Mouse (Mus musculus) thymus, adult 2 months (tissue): ENCODE results near the gene Zfp54. TPM values are rescaled to one million over a fixed set of nuclear protein-coding genes. Genes with fewer than 3 reads are reported as not detected.
"Not testable (repeated sequence)": the region's sequence is repeated elsewhere in the genome, so short reads cannot be mapped to it uniquely, and the experiment has no call there.

Source experiments
- DNase-seq: peaks from one replicate; pipeline ENCODE4 v3.0.0; 2021
- H3K27ac ChIP-seq: fragments of 200-500 bp; 2 replicates; pipeline ENCODE4 v1.5.1; 2012; ENCODE audit warnings: low read length, control low read depth; ENCODE audit not compliant: control insufficient read depth, insufficient read depth
- H3K27me3 ChIP-seq: fragments of 200-500 bp; 2 replicates; pipeline ENCODE4 v1.6.1; 2012; ENCODE audit warnings: mild to moderate bottlenecking, low read length, moderate library complexity, mixed read lengths; ENCODE audit not compliant: control insufficient read depth, insufficient read depth
- H3K36me3 ChIP-seq: fragments of 200-500 bp; 2 replicates; pipeline ENCODE4 v1.6.1; 2012; ENCODE audit warnings: mild to moderate bottlenecking, low read length, moderate library complexity; ENCODE audit not compliant: control insufficient read depth, insufficient read depth
- H3K4me1 ChIP-seq: fragments of 200-500 bp; replicated peaks from 2 replicates; pipeline ENCODE4 v1.6.1; 2012; ENCODE audit warnings: low read length; ENCODE audit not compliant: control insufficient read depth, insufficient read depth
- H3K4me3 ChIP-seq: fragments of 200-500 bp; 2 replicates; pipeline ENCODE4 v1.5.1; 2012; ENCODE audit warnings: mild to moderate bottlenecking, low read length, control low read depth, moderate library complexity; ENCODE audit not compliant: control insufficient read depth, insufficient read depth
- CTCF ChIP-seq: fragments of 200-500 bp; IDR thresholded peaks from 2 replicates; pipeline ENCODE4 v1.5.1; 2012; ENCODE audit warnings: mild to moderate bottlenecking, control low read depth, low read length, moderate library complexity, borderline replicate concordance; ENCODE audit not compliant: control insufficient read depth, poor library complexity, insufficient read depth; ENCODE audit errors: extremely low read depth
- POLR2A ChIP-seq: fragments of 200-500 bp; IDR thresholded peaks from 2 replicates; pipeline ENCODE4 v1.6.1; 2012; ENCODE audit warnings: mild to moderate bottlenecking, low read length, control low read depth, moderate library complexity; ENCODE audit not compliant: control insufficient read depth, poor library complexity, insufficient read depth; ENCODE audit errors: extremely low read depth
- WGBS: fragments of 180-500 bp; shearing (Covaris S2); methylation state at CpG from one replicate; pipeline ENCODE4 v1.1.7; 2018; 5-methylcytosine and 5-hydroxymethylcytosine counted together
- polyA plus RNA-seq: library from polyadenylated mRNA; depleted of rRNA; stranded (reverse); fragments of >200 nt; gene quantifications from 2 replicates; pipeline ENCODE4 v1.2.3, GENCODE M21; 2012; rRNA removed

Gene Zfp54
- 1.4 and 2.0 TPM in 2 replicates for polyA plus RNA-seq

- TF ChIP-seq POLR2A, result peak; percentile 34; the same call in 1 of the 2 replicates
- TF ChIP-seq CTCF, result no peak
- H3K27me3 ChIP-seq, result no peaks in the 10 kb centered on the region
- WGBS, result under 1% methylated on average over 22 of the region's 22 CpGs
- no peaks in the 10 kb centered on the region for H3K4me1 ChIP-seq
- peak within 1 kb of the TSS; percentile 82 for H3K4me3 ChIP-seq
- DNase-seq, result peak; percentile 81
- peak within 1 kb of the TSS; percentile 96 for H3K27ac ChIP-seq
- no peaks in the 10 kb centered on the region for H3K36me3 ChIP-seq
Observed at GRCm38 (mm10) chr17:21422664-21423599, at the start of gene Zfp54. Gene Zfp54, plus strand, starts transcription at chr17:21423227.

DNA sequence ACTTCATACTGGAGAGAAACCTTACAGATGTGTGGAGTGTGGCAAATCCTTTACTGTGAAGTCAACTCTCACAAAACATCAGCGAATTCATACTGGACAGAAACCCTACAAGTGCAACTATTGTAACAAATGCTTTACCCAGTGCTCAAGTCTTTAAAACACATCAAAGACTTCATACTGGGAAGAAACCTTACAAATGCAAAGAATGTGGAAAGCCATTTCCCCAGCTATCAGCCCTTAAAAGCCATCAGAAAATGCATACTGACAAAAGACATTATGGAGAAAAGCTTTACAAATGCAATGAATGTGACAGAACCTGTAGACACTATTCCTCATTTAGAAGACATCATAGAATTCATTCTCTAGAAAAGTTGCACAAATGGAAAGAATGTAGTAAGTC is 47.7 kb upstream of the Zfp54 start:
- no peaks in the 10 kb centered on the region for H3K36me3 ChIP-seq
- WGBS, result 62% methylated on average over 1 of the region's 1 CpGs
- no peaks in the 10 kb centered on the region for H3K4me1 ChIP-seq
- H3K27me3 ChIP-seq, result no peaks in the 10 kb centered on the region
- H3K4me3 ChIP-seq, result no peak overlapping the region
- no peak for TF ChIP-seq POLR2A
- TF ChIP-seq CTCF, result no peak
- no peak overlapping the region for H3K27ac ChIP-seq
- no peak for DNase-seq

DNA sequence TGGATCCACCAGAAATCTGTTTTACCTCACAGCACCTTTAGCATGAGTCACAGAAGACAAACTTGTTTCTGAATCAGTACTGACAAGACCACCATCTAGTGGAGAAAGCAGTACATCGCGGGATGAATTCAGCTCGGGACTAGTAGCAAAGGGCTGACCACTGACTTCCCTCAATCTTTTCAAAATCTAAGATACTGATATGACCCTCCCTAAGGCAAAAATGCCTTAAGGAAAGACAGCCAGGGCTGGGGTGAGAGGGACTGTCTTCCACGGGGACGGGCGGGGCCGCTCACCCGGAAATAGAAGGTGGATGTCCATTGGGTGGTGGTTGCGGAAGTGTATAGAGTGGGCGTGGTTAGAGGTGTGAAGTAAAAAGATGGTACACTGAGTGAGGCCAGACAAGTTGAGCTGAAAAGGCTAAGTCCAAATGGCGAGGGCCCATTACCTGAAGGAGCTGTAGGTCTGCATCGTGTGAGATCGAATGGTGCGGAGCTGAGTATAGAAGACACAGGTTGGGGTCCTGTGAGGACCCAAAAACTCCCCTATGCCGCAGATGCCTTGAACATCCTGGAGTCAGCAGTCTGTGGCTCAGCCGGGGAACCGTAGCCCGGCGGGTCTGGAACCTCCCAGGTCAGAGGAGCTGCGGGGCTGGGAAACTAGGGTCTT is 39.5 kb upstream of the Zfp54 start, which contains the start of gene Zfp677:
Gene Zfp677, plus strand, starts transcription at position 358 of the 666 bp plus-strand sequence.
- Histone ChIP-seq H3K4me1 (peaks cover 4% of the 10 kb centered on the region; the same call in 1 of the 2 replicates), H3K27me3 (no peaks in the 10 kb centered on the region), H3K4me3 (peak within 1 kb of the TSS; percentile 58), H3K36me3 (no peaks in the 10 kb centered on the region), H3K27ac (peak within 1 kb of the TSS; percentile 36)
- TF ChIP-seq CTCF (peak; percentile 58; the same call in 1 of the 2 replicates), POLR2A (no peak)
- WGBS, result 2% methylated on average over 20 of the region's 20 CpGs
- DNase-seq, result peak; percentile 81

DNA sequence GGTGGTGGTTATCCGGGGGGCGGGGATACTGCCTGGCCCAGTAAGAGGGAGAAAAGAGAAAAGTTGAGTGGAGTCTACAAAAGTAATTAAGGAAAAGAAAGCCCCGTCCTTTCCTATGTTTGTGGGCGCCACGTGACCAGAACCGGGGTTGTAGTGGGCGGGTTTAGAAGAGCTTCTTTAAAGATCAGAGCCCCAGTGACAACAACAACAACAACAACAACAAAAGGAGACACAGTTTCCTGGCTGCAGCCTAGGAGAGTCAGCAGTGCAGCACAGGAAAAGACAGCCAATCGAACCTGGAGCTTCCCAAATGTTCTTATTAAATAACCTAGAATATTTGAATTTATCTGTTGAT is 39.0 kb upstream of the Zfp54 start:
- no peak for DNase-seq
- no peaks in the 10 kb centered on the region for H3K36me3 ChIP-seq
- peak overlapping the region; percentile 58 for H3K4me3 ChIP-seq
- H3K27me3 ChIP-seq, result no peaks in the 10 kb centered on the region
- peaks cover 4% of the 10 kb centered on the region; the same call in 1 of the 2 replicates for H3K4me1 ChIP-seq
- no peak for TF ChIP-seq POLR2A
- 10% methylated on average over 8 of the region's 8 CpGs for WGBS
- H3K27ac ChIP-seq, result peak overlapping the region; percentile 36; the same call in 1 of the 2 replicates

GRCm38 (mm10) chr17:21438806-21439400 is 15.9 kb downstream of the Zfp54 start:
- H3K27me3 ChIP-seq, H3K27ac ChIP-seq, H3K4me1 ChIP-seq, H3K36me3 ChIP-seq, DNase-seq, H3K4me3 ChIP-seq: not testable (repeated sequence)
- 93% methylated on average over 9 of the region's 9 CpGs for WGBS

DNA sequence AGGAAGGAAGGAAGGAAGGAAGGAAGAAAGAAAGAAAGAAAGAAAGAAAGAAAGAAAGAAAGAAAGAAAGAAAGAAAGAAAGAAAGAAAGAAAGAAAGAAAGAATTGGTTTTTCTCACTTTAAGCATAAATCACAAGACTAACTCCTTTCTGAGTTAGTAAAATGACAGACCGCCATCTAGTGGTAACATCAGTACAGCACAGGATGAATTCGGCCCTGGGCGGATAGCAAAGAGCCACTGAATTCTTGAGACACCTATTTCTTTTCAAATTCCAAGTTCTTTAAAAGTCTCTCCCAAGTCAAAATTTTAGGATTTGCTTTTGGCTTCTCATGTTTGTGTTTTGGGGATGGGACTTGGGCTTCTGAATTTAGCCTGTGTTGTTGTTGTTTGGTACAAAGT is 26.6 kb downstream of the Zfp54 start:
- Histone ChIP-seq H3K4me1 (peaks cover 3% of the 10 kb centered on the region), H3K36me3 (no peaks in the 10 kb centered on the region), H3K27me3 (no peaks in the 10 kb centered on the region), H3K27ac (peak overlapping the region; percentile 66), H3K4me3 (peak overlapping the region; percentile 97)
- DNase-seq, result peak; percentile 79
- 3% methylated on average over 3 of the region's 3 CpGs for WGBS
- TF ChIP-seq CTCF (no peak), POLR2A (no peak)
